Mouse (Mus musculus) ES-E14 (cell line): ENCODE measurements around the gene Ntrk3.

Experiments
- HCFC1 ChIP-seq: IDR thresholded peaks from 2 replicates; pipeline ENCODE4 v1.6.1; 2012; ENCODE audit warnings: low read length, inconsistent platforms, borderline replicate concordance; ENCODE audit not compliant: insufficient read depth
- MAFK ChIP-seq: IDR thresholded peaks from 2 replicates; pipeline ENCODE4 v1.6.1; 2014; ENCODE audit warnings: mild to moderate bottlenecking, low read depth, low read length, inconsistent platforms; ENCODE audit not compliant: insufficient read depth
- ZC3H11A ChIP-seq: IDR thresholded peaks from 2 replicates; pipeline ENCODE4 v1.6.1; 2012; ENCODE audit warnings: low read depth, mild to moderate bottlenecking, inconsistent platforms, low read length, borderline replicate concordance
- ZNF384 ChIP-seq: IDR thresholded peaks from 2 replicates; pipeline ENCODE4 v1.6.1; 2012; ENCODE audit warnings: low read depth, low read length, inconsistent platforms

DNA sequence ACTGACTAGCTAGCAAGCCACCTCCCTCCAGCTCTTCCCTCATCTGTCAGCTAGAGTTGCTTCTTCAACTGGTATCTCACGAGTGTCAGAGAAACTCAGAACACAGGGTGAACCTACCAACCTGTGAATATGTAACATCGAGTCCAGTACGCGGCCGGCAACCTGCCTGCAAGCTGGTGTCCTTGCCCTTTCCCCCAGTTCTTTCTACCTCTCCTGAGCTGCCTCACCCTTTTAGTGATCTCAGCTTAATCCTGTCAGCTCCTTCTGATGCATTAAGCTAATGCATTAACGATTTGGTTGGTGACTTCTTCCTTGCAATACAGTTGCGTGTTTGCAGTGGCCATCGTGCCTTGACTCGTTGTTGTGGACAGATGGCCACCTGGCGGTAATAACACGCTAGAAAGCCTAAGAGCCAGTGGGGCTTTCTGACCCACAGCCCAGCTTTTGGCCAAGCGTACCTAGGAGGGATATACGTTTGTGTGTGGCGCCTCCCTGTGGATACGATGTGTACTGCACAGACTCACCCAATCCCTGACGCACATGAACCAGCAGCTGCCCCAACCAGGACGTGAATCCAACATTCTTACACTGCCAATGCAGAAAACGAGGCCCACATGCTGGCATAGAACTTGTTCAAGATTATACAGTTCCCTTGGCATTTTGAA lies 28.3 kb upstream of the Ntrk3 start:
- peak; percentile 91 for TF ChIP-seq ZC3H11A
- TF ChIP-seq HCFC1, result peak; percentile 31; the same call in 1 of the 2 replicates
- no peak for TF ChIP-seq ZNF384
- TF ChIP-seq MAFK, result no peak
